Mouse (Mus musculus) lung, adult 2 months (tissue): ENCODE measurements at regions not wholly inside any gene's neighbourhood (a gene's known extent, or its start where the extent isn't known, plus 50 kb on each side); places are given as distances from the start of the nearest gene placed in this dataset.

Experiments used
- CTCF ChIP-seq: fragments of 200-500 bp; IDR thresholded peaks from 2 replicates; pipeline ENCODE4 v1.5.1; 2011; ENCODE audit warnings: mild to moderate bottlenecking, low read length, control low read depth; ENCODE audit not compliant: insufficient read depth
- POLR2A ChIP-seq: fragments of 200-500 bp; IDR thresholded peaks from 2 replicates; pipeline ENCODE4 v1.6.1; 2011; ENCODE audit warnings: low read depth, mild to moderate bottlenecking, control low read depth, low read length, borderline replicate concordance; ENCODE audit errors: extremely low read depth

GRCm38 (mm10) chr4:137120597-137120996 lies 72.0 kb upstream of the Zbtb40 start:
- TF ChIP-seq CTCF (no peak), POLR2A (no peak)
